Mouse (Mus musculus): Measurements from ENCODE around the gene Disp1. TPM values are rescaled to one million over a fixed set of nuclear protein-coding genes. Genes with fewer than 3 reads are reported as not detected.

Disp1 gene
- total and polyA plus RNA-seq, 3 experiments: 3.8 to 10.5 (median 5.0) TPM

- DNase-seq (ENCODE audit: low spot score) (no peak), ATAC-seq (ENCODE audit: extremely low read depth, insufficient number of reproducible peaks, low FRiP score, poor library complexity, severe bottlenecking) (no peak)
- no peak overlapping the region for H3K4me3 ChIP-seq (ENCODE audit: low read depth, low read length)
- no peaks in the 10 kb centered on the region for H3K4me1 ChIP-seq (ENCODE audit: insufficient read depth, low read depth, low read length)
- no peaks in the 10 kb centered on the region for H3K9me3 ChIP-seq (replicated peaks)
- H3K36me3 ChIP-seq (replicated peaks): peaks cover 8% of the 10 kb centered on the region
- H3K27me3 ChIP-seq (ENCODE audit: insufficient read depth, low read length): no peaks in the 10 kb centered on the region
- TF ChIP-seq TAL1 (conservative IDR thresholded peaks at IDR 0.05; ENCODE audit: low read depth, low read length) (no peak), GATA2 (IDR thresholded peaks at IDR 0.05; ENCODE audit: borderline replicate concordance, low read depth, low read length) (no peak), CTCF (IDR thresholded peaks at IDR 0.05; ENCODE audit: low read depth, low read length) (no peak), POLR2AphosphoS5 (IDR thresholded peaks at IDR 0.05; ENCODE audit: insufficient replicate concordance, low read depth, low read length) (no peak), GATA1 (IDR thresholded peaks at IDR 0.05; ENCODE audit: borderline replicate concordance, low read length) (no peak)
These were observed 106.8 kb downstream of the Disp1 start for GRCm38 (mm10) chr1:183114554-183114953.

GRCm38 (mm10) chr1:183113546-183113945, 107.8 kb downstream of the Disp1 start:
- TF ChIP-seq CTCF (IDR thresholded peaks at IDR 0.05; ENCODE audit: low read depth, low read length) (no peak), GATA2 (IDR thresholded peaks at IDR 0.05; ENCODE audit: borderline replicate concordance, low read depth, low read length) (no peak), TAL1 (conservative IDR thresholded peaks at IDR 0.05; ENCODE audit: low read depth, low read length) (no peak), POLR2AphosphoS5 (IDR thresholded peaks at IDR 0.05; ENCODE audit: insufficient replicate concordance, low read depth, low read length) (no peak), GATA1 (IDR thresholded peaks at IDR 0.05; ENCODE audit: borderline replicate concordance, low read length) (no peak)
- DNase-seq (ENCODE audit: low spot score) (no peak), ATAC-seq (ENCODE audit: extremely low read depth, insufficient number of reproducible peaks, low FRiP score, poor library complexity, severe bottlenecking) (no peak)
- H3K4me3 ChIP-seq (ENCODE audit: low read depth, low read length): no peak overlapping the region
- H3K9me3 ChIP-seq (replicated peaks): no peaks in the 10 kb centered on the region
- H3K4me1 ChIP-seq (ENCODE audit: insufficient read depth, low read depth, low read length): no peaks in the 10 kb centered on the region
- peaks cover 11% of the 10 kb centered on the region for H3K36me3 ChIP-seq (replicated peaks)
- H3K27me3 ChIP-seq (ENCODE audit: insufficient read depth, low read length): no peaks in the 10 kb centered on the region

- no peaks in the 10 kb centered on the region for H3K27me3 ChIP-seq (ENCODE audit: insufficient read depth, low read length)
- peaks cover 3% of the 10 kb centered on the region for H3K36me3 ChIP-seq (replicated peaks)
- TF ChIP-seq GATA2 (IDR thresholded peaks at IDR 0.05; ENCODE audit: borderline replicate concordance, low read depth, low read length) (no peak), TAL1 (conservative IDR thresholded peaks at IDR 0.05; ENCODE audit: low read depth, low read length) (no peak), CTCF (IDR thresholded peaks at IDR 0.05; ENCODE audit: low read depth, low read length) (no peak), GATA1 (IDR thresholded peaks at IDR 0.05; ENCODE audit: borderline replicate concordance, low read length) (no peak), POLR2AphosphoS5 (IDR thresholded peaks at IDR 0.05; ENCODE audit: insufficient replicate concordance, low read depth, low read length) (no peak)
- no peak for DNase-seq (ENCODE audit: low spot score)
- H3K4me3 ChIP-seq (ENCODE audit: low read depth, low read length): no peak overlapping the region
- no peaks in the 10 kb centered on the region for H3K9me3 ChIP-seq (replicated peaks)
- H3K4me1 ChIP-seq (ENCODE audit: insufficient read depth, low read depth, low read length): no peaks in the 10 kb centered on the region
- no peak for ATAC-seq (ENCODE audit: extremely low read depth, insufficient number of reproducible peaks, low FRiP score, poor library complexity, severe bottlenecking)
These were observed 113.8 kb downstream of the Disp1 start for GRCm38 (mm10) chr1:183107476-183107875.

GRCm38 (mm10) chr1:183104696-183105095, 116.6 kb downstream of the Disp1 start:
- Histone ChIP-seq H3K9me3 (replicated peaks) (no peaks in the 10 kb centered on the region), H3K4me1 (ENCODE audit: insufficient read depth, low read depth, low read length) (no peaks in the 10 kb centered on the region), H3K4me3 (ENCODE audit: low read depth, low read length) (no peak overlapping the region), H3K27me3 (ENCODE audit: insufficient read depth, low read length) (no peaks in the 10 kb centered on the region), H3K36me3 (replicated peaks) (peaks cover 5% of the 10 kb centered on the region)
- no peak for TF ChIP-seq GATA2 (IDR thresholded peaks at IDR 0.05; ENCODE audit: borderline replicate concordance, low read depth, low read length)
- TF ChIP-seq CTCF (IDR thresholded peaks at IDR 0.05; ENCODE audit: low read depth, low read length): no peak
- TF ChIP-seq TAL1 (conservative IDR thresholded peaks at IDR 0.05; ENCODE audit: low read depth, low read length): no peak
- no peak for TF ChIP-seq GATA1 (IDR thresholded peaks at IDR 0.05; ENCODE audit: borderline replicate concordance, low read length)
- TF ChIP-seq POLR2AphosphoS5 (IDR thresholded peaks at IDR 0.05; ENCODE audit: insufficient replicate concordance, low read depth, low read length): no peak
- DNase-seq (ENCODE audit: low spot score) (no peak), ATAC-seq (ENCODE audit: extremely low read depth, insufficient number of reproducible peaks, low FRiP score, poor library complexity, severe bottlenecking) (no peak)

- Histone ChIP-seq H3K27me3 (ENCODE audit: insufficient read depth, low read length) (no peaks in the 10 kb centered on the region), H3K4me1 (ENCODE audit: insufficient read depth, low read depth, low read length) (no peaks in the 10 kb centered on the region), H3K9me3 (replicated peaks) (no peaks in the 10 kb centered on the region), H3K36me3 (replicated peaks) (peaks cover 13% of the 10 kb centered on the region), H3K4me3 (ENCODE audit: low read depth, low read length) (no peak overlapping the region)
- no peak for TF ChIP-seq POLR2AphosphoS5 (IDR thresholded peaks at IDR 0.05; ENCODE audit: insufficient replicate concordance, low read depth, low read length)
- no peak for TF ChIP-seq CTCF (IDR thresholded peaks at IDR 0.05; ENCODE audit: low read depth, low read length)
- no peak for TF ChIP-seq GATA1 (IDR thresholded peaks at IDR 0.05; ENCODE audit: borderline replicate concordance, low read length)
- TF ChIP-seq TAL1 (conservative IDR thresholded peaks at IDR 0.05; ENCODE audit: low read depth, low read length): no peak
- no peak for TF ChIP-seq GATA2 (IDR thresholded peaks at IDR 0.05; ENCODE audit: borderline replicate concordance, low read depth, low read length)
- DNase-seq (ENCODE audit: low spot score) (no peak), ATAC-seq (ENCODE audit: extremely low read depth, insufficient number of reproducible peaks, low FRiP score, poor library complexity, severe bottlenecking) (no peak)
These were observed 118.5 kb downstream of the Disp1 start for GRCm38 (mm10) chr1:183102775-183103174.

- TF ChIP-seq CTCF (IDR thresholded peaks at IDR 0.05; ENCODE audit: low read depth, low read length): no peak
- TF ChIP-seq TAL1 (conservative IDR thresholded peaks at IDR 0.05; ENCODE audit: low read depth, low read length): no peak
- TF ChIP-seq GATA2 (IDR thresholded peaks at IDR 0.05; ENCODE audit: borderline replicate concordance, low read depth, low read length): no peak
- no peak for TF ChIP-seq POLR2AphosphoS5 (IDR thresholded peaks at IDR 0.05; ENCODE audit: insufficient replicate concordance, low read depth, low read length)
- TF ChIP-seq GATA1 (IDR thresholded peaks at IDR 0.05; ENCODE audit: borderline replicate concordance, low read length): no peak
- Histone ChIP-seq H3K4me1 (ENCODE audit: insufficient read depth, low read depth, low read length) (no peaks in the 10 kb centered on the region), H3K4me3 (ENCODE audit: low read depth, low read length) (no peak overlapping the region), H3K27me3 (ENCODE audit: insufficient read depth, low read length) (no peaks in the 10 kb centered on the region), H3K36me3 (replicated peaks) (peaks cover 15% of the 10 kb centered on the region), H3K9me3 (replicated peaks) (no peaks in the 10 kb centered on the region)
- DNase-seq (ENCODE audit: low spot score) (no peak), ATAC-seq (ENCODE audit: extremely low read depth, insufficient number of reproducible peaks, low FRiP score, poor library complexity, severe bottlenecking) (no peak)
These were observed 119.2 kb downstream of the Disp1 start for GRCm38 (mm10) chr1:183102153-183102552.

Data from G1E (cell line).